Mouse (Mus musculus) kidney, embryonic 14.5 days (tissue): ENCODE data around the gene Sppl2b. TPM values are rescaled to one million over a fixed set of nuclear protein-coding genes. Genes with fewer than 3 reads are reported as not detected.

Experiments
- ATAC-seq: fragments of 200-750 bp; cut with Nextera tagmentation; 2 replicates; pipeline ENCODE4 v1.8.0; 2017; ENCODE audit warnings: moderate number of reproducible peaks, mild to moderate bottlenecking, moderate TSS enrichment, moderate library complexity; ENCODE audit not compliant: low FRiP score, low TSS enrichment
- H3K27ac ChIP-seq: fragments of 300-500 bp; sonication (generic); 2 replicates; pipeline ENCODE4 v1.5.1; 2014; ENCODE audit warnings: low read depth, mild to moderate bottlenecking, low read length, moderate library complexity, mixed read lengths
- H3K27me3 ChIP-seq: fragments of 300-500 bp; sonication (generic); 2 replicates; pipeline ENCODE4 v1.6.1; 2014; ENCODE audit warnings: mild to moderate bottlenecking, low read length; ENCODE audit not compliant: control insufficient read depth, insufficient read depth
- H3K36me3 ChIP-seq: fragments of 300-500 bp; sonication (generic); 2 replicates; pipeline ENCODE4 v1.6.1; 2014; ENCODE audit warnings: low read length, mixed read lengths; ENCODE audit not compliant: control insufficient read depth, insufficient read depth
- H3K4me1 ChIP-seq: fragments of 300-500 bp; sonication (generic); 2 replicates; pipeline ENCODE4 v1.6.1; 2014; ENCODE audit warnings: low read length, mixed read lengths; ENCODE audit not compliant: control insufficient read depth, insufficient read depth
- H3K4me2 ChIP-seq: fragments of 300-500 bp; sonication (generic); replicated peaks from 2 replicates; pipeline ENCODE4 v1.6.1; 2014; ENCODE audit warnings: low read depth, mild to moderate bottlenecking, low read length
- H3K4me3 ChIP-seq: fragments of 300-500 bp; sonication (generic); 2 replicates; pipeline ENCODE4 v1.5.1; 2014; ENCODE audit warnings: mild to moderate bottlenecking, low read length
- H3K9ac ChIP-seq: fragments of 300-500 bp; sonication (generic); 2 replicates; pipeline ENCODE4 v1.6.1; 2014; ENCODE audit warnings: low read depth, mild to moderate bottlenecking, low read length, moderate library complexity
- H3K9me3 ChIP-seq: fragments of 300-500 bp; sonication (generic); 2 replicates; pipeline ENCODE4 v1.6.1; 2016; ENCODE audit warnings: low read length; ENCODE audit not compliant: control insufficient read depth
- WGBS: fragments of 180-500 bp; shearing (Covaris S2); extraction: QIAGEN DNeasy Blood & Tissue Kit; methylation state at CpG from one replicate; pipeline ENCODE4 v1.1.7; 2014; 5-methylcytosine and 5-hydroxymethylcytosine counted together
- microRNA counts: library from miRNA; unstranded; fragments of <30 nt; microRNA quantifications from one replicate; lab custom pipeline; 2017
- microRNA-seq: library from miRNA; unstranded; fragments of <30 nt; microRNA quantifications from one replicate; pipeline ENCODE4, GENCODE M21; 2016
- polyA plus RNA-seq: library from polyadenylated mRNA; unstranded; fragments of >200 nt; fragmentation: Nextera tagmentation; extraction: Ambion mirVana; gene quantifications from 2 replicates; pipeline ENCODE4 v1.2.1, GENCODE M21; 2014

Sppl2b gene
- polyA plus RNA-seq, 1 experiment from 2014 or later: 35.1 TPM

- no peak overlapping the region for H3K27ac ChIP-seq
- no peaks in the 10 kb centered on the region for H3K9me3 ChIP-seq
- WGBS: 89% methylated on average over 2 of the region's 2 CpGs
- no peak overlapping the region for H3K4me2 ChIP-seq
- H3K4me1 ChIP-seq: peaks cover 10% of the 10 kb centered on the region; the same call in 1 of the 2 replicates
- H3K36me3 ChIP-seq: peaks cover 22% of the 10 kb centered on the region
- ATAC-seq: no peak
- no peak overlapping the region for H3K9ac ChIP-seq
- no peaks in the 10 kb centered on the region for H3K27me3 ChIP-seq
- H3K4me3 ChIP-seq: no peak overlapping the region
Observed at GRCm38 (mm10) chr10:80915260-80915659, 60.2 kb downstream of the Sppl2b start.

GRCm38 (mm10) chr10:80915736-80916135, 60.7 kb downstream of the Sppl2b start:
- Histone ChIP-seq H3K27me3 (no peaks in the 10 kb centered on the region), H3K4me1 (peaks cover 10% of the 10 kb centered on the region; the same call in 1 of the 2 replicates), H3K9me3 (no peaks in the 10 kb centered on the region), H3K4me3 (no peak overlapping the region), H3K4me2 (no peak overlapping the region), H3K9ac (no peak overlapping the region), H3K36me3 (peaks cover 18% of the 10 kb centered on the region; the same call in 1 of the 2 replicates), H3K27ac (no peak overlapping the region)
- 86% methylated on average over 4 of the region's 4 CpGs for WGBS
- ATAC-seq: no peak

- peak; percentile 46 for ATAC-seq
- H3K27me3 ChIP-seq: no peaks in the 10 kb centered on the region
- H3K4me3 ChIP-seq: peak overlapping the region; percentile 98
- peak overlapping the region; percentile 87 for H3K4me2 ChIP-seq
- 2% methylated on average over 15 of the region's 15 CpGs for WGBS
- peak overlapping the region; percentile 89 for H3K9ac ChIP-seq
- no peaks in the 10 kb centered on the region for H3K9me3 ChIP-seq
- H3K27ac ChIP-seq: no peak overlapping the region
- peaks cover 10% of the 10 kb centered on the region; the same call in 1 of the 2 replicates for H3K4me1 ChIP-seq
- H3K36me3 ChIP-seq: peaks cover 14% of the 10 kb centered on the region; the same call in 1 of the 2 replicates
Observed at GRCm38 (mm10) chr10:80917336-80917778, 62.3 kb downstream of the Sppl2b start.

GRCm38 (mm10) chr10:80917779-80918434, 62.8 kb downstream of the Sppl2b start, which contains the start of gene Lmnb2:
Lmnb2 (minus strand) TSS chr10:80918245.
- under 1% methylated on average over 61 of the region's 61 CpGs for WGBS

More at GRCm38 (mm10) chr10:80917779-80918434, 62.8 kb downstream of the Sppl2b start, which contains the start of gene Lmnb2:
- peak within 1 kb of the TSS; percentile 89 for H3K9ac ChIP-seq
- peaks cover 11% of the 10 kb centered on the region; the same call in 1 of the 2 replicates for H3K36me3 ChIP-seq
- no peaks in the 10 kb centered on the region for H3K27me3 ChIP-seq
- ATAC-seq: peak; percentile 58
- peak within 1 kb of the TSS; percentile 98 for H3K4me3 ChIP-seq
- H3K4me1 ChIP-seq: peaks cover 10% of the 10 kb centered on the region; the same call in 1 of the 2 replicates
- H3K9me3 ChIP-seq: no peaks in the 10 kb centered on the region
- H3K4me2 ChIP-seq: peak within 1 kb of the TSS; percentile 87
- H3K27ac ChIP-seq: peak within 1 kb of the TSS; percentile 33; the same call in 1 of the 2 replicates

MicroRNAs within 50 kb of the gene (microRNA counts, 519-probe panel; counts per million panel counts)
- microRNA mmu-miR-1982 (lab: Ali Mortazavi, UCI): not detected

Small RNA genes lying within 50 kb of the gene (microRNA-seq; reads per million reads assigned to microRNA genes)
- 2.5 reads per million, percentile 8 among the genes with 10 or more reads in this experiment for gene Mir1982

Other genes with a start within 250 kb of the Sppl2b start
- 1.9 and 2.5 TPM in 2 replicates for gene Gm49322, start 249.3 kb upstream of the Sppl2b start, polyA plus RNA-seq
- gene Csnk1g2, start 232.4 kb upstream of the Sppl2b start, polyA plus RNA-seq: 127 and 134 TPM in 2 replicates
- gene Btbd2, start 198.2 kb upstream of the Sppl2b start, polyA plus RNA-seq: 63.4 and 80.2 TPM in 2 replicates
- 68.1 and 99.2 TPM in 2 replicates for gene Mknk2, start 177.2 kb upstream of the Sppl2b start, polyA plus RNA-seq
- 23.3 and 34.4 TPM in 2 replicates for gene Mob3a, start 153.3 kb upstream of the Sppl2b start, polyA plus RNA-seq
- 8.5 and 14.6 TPM in 2 replicates for gene Izumo4, start 153.1 kb upstream of the Sppl2b start, polyA plus RNA-seq
- 70.8 and 80.6 TPM in 2 replicates for gene Ap3d1, start 113.0 kb upstream of the Sppl2b start, polyA plus RNA-seq
- gene Dot1l, start 100.1 kb upstream of the Sppl2b start, polyA plus RNA-seq: 21.9 and 29.2 TPM in 2 replicates
- 101 and 102 TPM in 2 replicates for gene Sf3a2, start 57.1 kb upstream of the Sppl2b start, polyA plus RNA-seq
- 121 and 126 TPM in 2 replicates for gene Plekhj1, start 56.6 kb upstream of the Sppl2b start, polyA plus RNA-seq
- gene Amh, start 50.0 kb upstream of the Sppl2b start, polyA plus RNA-seq: not detected in 2 replicates
- 4.4 and 5.2 TPM in 2 replicates for gene Jsrp1, start 41.8 kb upstream of the Sppl2b start, polyA plus RNA-seq
- gene Oaz1, start 28.6 kb upstream of the Sppl2b start, polyA plus RNA-seq: 1,867 and 1,944 TPM in 2 replicates
- gene Lingo3, start 11.2 kb upstream of the Sppl2b start, polyA plus RNA-seq: 0.17 and 0.97 TPM in 2 replicates
- 365 and 431 TPM in 2 replicates for gene Lsm7, start 66 bp upstream of the Sppl2b start, polyA plus RNA-seq
- gene Tmprss9, start 16.6 kb downstream of the Sppl2b start, polyA plus RNA-seq: 0.08 and 0.10 TPM in 2 replicates
- 391 and 501 TPM in 2 replicates for gene Timm13, start 45.7 kb downstream of the Sppl2b start, polyA plus RNA-seq
- 16.0 and 17.1 TPM in 2 replicates for gene Lmnb2, start 63.0 kb downstream of the Sppl2b start, polyA plus RNA-seq
- gene Gadd45b, start 74.8 kb downstream of the Sppl2b start, polyA plus RNA-seq: 16.1 and 16.3 TPM in 2 replicates
- 2.2 and 4.8 TPM in 2 replicates for gene Gng7, start 159.7 kb downstream of the Sppl2b start, polyA plus RNA-seq
- 0.37 TPM in 1 of 2 replicates, not detected in the other for gene Diras1, start 170.4 kb downstream of the Sppl2b start, polyA plus RNA-seq
- 6.4 and 9.1 TPM in 2 replicates for gene Slc39a3, start 182.2 kb downstream of the Sppl2b start, polyA plus RNA-seq
- gene Sgta, start 204.9 kb downstream of the Sppl2b start, polyA plus RNA-seq: 140 and 196 TPM in 2 replicates
- gene Thop1, start 214.8 kb downstream of the Sppl2b start, polyA plus RNA-seq: 50.6 and 58.9 TPM in 2 replicates
- 0.11 and 0.24 TPM in 2 replicates for gene Creb3l3, start 243.6 kb downstream of the Sppl2b start, polyA plus RNA-seq